Mouse (Mus musculus) myocyte (in vitro differentiated cells): ENCODE data around the gene Ooep.

Source experiments
- CEBPB ChIP-seq: IDR thresholded peaks from 2 replicates; pipeline ENCODE4 v1.6.1; 2011; ENCODE audit warnings: mild to moderate bottlenecking, moderate library complexity; ENCODE audit not compliant: poor library complexity, insufficient read depth, severe bottlenecking
- MAX ChIP-seq: IDR thresholded peaks from one replicate; pipeline ENCODE4 v1.6.1; 2011; ENCODE audit warnings: low read depth, mild to moderate bottlenecking, control low read depth
- MYOD1 ChIP-seq, 3 experiments: IDR thresholded peaks; one replicate each; pipeline ENCODE4 v1.6.1; 2011; ENCODE audit warnings: control low read depth in 2 of 3, low read depth in 2 of 3, mild to moderate bottlenecking in 2 of 3, moderate library complexity in 1 of 3; ENCODE audit not compliant: insufficient read length in 2 of 3, control insufficient read depth in 1 of 3
- POLR2A ChIP-seq: IDR thresholded peaks from one replicate; pipeline ENCODE4 v1.6.1; 2011; ENCODE audit warnings: low read depth, mild to moderate bottlenecking, control low read depth, moderate library complexity; ENCODE audit not compliant: insufficient read length
- TCF12 ChIP-seq: IDR thresholded peaks from one replicate; pipeline ENCODE4 v1.6.1; 2011; ENCODE audit warnings: mild to moderate bottlenecking, control low read depth; ENCODE audit not compliant: poor library complexity, insufficient read depth, severe bottlenecking
- TCF3 ChIP-seq: IDR thresholded peaks from one replicate; pipeline ENCODE4 v1.6.1; 2011; ENCODE audit warnings: low read depth, control low read depth; ENCODE audit not compliant: insufficient read length

DNA sequence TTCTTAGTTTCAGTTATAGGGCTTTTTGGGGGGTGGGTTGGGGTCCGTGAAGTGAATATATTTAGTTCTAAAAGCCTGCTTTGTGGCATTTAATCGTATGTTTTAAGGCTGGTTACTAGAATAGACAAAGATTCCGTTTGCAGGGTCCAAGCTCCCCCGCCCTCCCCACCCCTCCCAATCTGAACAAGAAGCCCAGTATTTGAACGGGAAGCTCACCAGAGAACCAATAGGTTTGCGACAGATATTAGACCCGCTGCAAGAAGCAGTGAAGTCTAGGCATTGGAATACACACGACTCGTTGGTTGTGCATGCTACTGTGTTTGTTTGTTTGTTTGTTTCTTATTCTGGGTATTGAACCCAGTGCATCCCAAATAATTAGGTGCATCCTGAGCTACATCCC, 18.0 kb upstream of the Ooep start:
- TF ChIP-seq MAX (no peak), MYOD1 (IDR thresholded peaks at IDR 0.05; ENCODE audit: control insufficient read depth in 1 of 3, insufficient read length in 2 of 3, low read depth in 2 of 3) (no peak), POLR2A (no peak), CEBPB (no peak), TCF3 (no peak), TCF12 (no peak)
